Mouse (Mus musculus) adrenal gland, adult 18-20 months (tissue): Measurements from ENCODE around the gene Pkp3. TPM values are rescaled to one million over a fixed set of nuclear protein-coding genes. Genes with fewer than 3 reads are reported as not detected.

Experiments
- DNase-seq, 2 experiments: peaks; one replicate each; pipeline ENCODE4 v3.0.0; 2021 to 2022; ENCODE audit warnings: low spot score in 2 of 2
- total RNA-seq, 2 experiments: library from RNA; stranded (reverse); gene quantifications; 1 replicate in 1 of 2; 2 replicates in 1 of 2; pipeline ENCODE4 v1.2.3; 2021

The Pkp3 gene
- total RNA-seq, 2 experiments from 2014 or later = 1.8 to 3.3 TPM

DNA sequence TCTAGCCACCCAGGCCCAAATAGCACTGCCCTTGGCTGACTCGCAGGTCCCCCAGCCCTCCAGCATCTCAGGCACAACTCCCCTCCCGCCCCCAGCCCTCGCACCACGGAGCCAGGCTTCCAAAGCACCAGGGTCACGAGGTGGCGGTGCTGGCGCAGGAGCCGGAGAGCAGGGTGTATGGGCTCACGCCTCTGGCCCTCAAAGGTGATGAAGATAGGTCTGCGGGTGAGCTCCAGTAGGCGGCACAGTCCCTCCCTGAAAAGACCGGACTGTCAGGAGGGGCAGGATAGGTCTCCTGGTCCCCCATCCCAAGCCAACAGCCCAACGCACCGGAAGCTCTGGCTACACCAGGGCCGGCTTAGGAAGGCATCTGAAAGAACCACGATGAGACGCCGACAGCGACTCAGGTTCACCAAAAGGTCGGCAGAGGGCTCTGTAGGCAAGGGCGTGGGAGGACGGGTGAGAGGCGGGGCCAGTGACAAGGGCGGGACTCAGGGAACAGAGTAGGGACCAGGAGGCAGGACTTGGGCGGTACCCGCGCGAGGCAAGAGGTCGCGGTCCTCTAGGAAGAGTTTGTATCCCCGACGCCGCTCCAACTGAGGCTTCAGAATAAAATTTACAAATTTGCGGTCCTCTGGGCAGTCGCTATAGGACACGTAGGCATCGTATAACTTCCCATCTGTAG is 14.2 kb downstream of the Pkp3 start:
- DNase-seq = peak; percentile 80 to 82

DNA sequence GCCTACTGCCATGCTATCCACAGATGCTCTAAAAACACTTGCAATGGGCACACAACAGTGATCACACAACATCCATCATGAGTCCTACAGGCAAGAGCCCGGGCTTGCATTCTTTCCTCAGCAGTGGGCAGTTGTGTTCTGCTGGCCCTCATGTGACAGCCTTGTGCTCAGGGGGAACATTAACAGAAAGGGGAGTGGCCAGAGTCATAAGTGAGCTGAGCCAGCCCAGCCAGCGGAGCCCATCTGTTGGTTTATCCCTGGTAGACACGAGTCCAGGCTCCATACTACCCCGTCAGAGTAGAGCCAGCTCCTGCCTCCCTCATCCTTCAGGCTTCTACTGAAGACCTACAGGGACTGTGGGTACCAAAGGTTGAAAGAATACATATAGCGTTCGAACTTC is 15.9 kb downstream of the Pkp3 start:
- no peak for DNase-seq

DNA sequence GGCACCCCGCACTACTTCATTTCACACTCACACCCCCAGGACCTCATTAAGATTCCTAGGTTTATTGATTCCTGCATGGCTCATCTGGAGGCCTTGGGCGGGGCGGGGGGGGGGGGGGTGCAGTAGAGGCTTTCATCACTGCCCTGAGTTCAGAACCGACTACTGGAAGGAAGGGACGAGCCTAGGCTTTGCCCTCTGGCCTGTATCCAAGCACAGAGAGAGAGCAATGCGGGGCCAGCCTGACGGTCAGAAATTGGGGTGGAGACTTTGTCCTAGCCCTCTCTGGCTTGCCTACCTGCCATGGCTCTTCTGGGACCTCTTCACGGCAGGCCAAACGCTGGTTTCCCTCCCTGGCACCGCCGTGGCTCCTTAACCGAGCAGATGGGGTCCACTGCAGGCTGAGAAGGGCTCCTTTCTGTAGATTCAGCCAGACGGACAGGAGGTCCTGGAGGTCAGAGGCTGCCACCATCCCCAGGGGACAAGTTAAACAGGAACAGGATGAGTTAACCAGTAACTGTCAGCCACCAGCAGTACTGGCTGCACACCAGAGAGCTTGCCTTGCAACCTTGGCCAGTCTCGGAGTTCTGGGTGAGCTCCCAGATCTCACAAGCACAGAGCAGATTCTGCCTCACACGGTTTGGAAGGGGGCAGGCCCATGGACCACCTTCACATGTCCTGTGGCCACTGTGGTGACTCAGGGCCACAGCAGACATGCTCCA is 16.6 kb downstream of the Pkp3 start:
- no peak for DNase-seq

DNA sequence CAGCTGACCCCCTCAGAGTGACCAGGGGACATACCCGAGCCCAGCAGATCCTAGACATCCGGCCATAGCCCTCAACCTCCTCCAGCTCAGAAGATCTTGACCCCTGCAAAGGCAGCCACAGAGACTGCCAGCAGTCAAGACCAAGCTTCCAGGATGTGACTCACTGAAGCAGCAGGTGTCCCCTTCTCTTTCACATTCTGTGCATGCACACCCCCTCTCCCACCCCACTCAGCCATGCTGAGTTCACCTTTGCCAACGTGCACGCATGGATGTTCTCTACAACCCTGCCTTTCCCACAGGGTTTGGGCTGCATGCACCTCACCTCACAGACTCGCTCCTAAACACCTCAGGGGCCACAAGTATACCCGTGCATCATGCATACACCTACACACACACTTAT is 18.0 kb downstream of the Pkp3 start:
- no peak for DNase-seq

DNA sequence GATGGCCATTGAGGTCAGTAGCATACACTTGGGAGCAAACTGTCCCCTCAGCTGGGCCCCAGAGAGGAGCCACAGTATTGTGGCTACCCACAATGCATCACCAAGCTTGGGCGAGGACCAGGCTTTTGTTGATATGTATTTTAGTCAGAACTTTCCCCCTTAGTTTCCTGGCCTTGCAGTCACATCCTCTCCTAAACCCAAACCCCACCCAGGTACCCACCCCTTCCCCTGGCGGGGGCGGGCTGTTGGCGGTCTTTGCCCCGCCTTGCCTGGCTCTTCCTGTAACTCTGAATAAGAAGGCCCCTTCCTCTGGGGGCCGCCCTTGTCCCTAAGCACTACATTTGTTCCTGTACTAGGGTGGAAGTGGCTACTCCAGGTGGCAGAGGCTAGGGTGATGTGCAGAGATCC is 18.6 kb downstream of the Pkp3 start:
- peak in 1 of 2 experiments; percentile 42 for DNase-seq

DNA sequence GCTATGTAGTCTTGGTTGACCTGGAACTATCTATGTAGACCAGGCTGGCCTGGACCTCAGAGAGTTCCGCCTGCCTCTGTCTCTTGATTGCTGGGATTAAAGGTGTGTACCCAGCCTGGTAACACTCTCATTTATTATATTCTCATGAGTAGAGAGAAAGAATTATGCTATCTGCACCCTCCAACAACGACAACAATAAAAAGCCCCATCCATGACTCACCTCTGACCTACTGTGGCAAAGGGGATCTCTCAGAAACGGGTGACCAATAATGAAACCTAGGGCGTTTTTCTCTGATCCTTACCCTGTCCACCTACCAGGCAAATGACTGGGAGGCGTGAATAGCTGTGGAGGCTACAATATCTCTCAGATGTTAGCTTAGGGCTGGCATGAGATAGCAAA is 19.2 kb downstream of the Pkp3 start:
- DNase-seq = no peak

DNA sequence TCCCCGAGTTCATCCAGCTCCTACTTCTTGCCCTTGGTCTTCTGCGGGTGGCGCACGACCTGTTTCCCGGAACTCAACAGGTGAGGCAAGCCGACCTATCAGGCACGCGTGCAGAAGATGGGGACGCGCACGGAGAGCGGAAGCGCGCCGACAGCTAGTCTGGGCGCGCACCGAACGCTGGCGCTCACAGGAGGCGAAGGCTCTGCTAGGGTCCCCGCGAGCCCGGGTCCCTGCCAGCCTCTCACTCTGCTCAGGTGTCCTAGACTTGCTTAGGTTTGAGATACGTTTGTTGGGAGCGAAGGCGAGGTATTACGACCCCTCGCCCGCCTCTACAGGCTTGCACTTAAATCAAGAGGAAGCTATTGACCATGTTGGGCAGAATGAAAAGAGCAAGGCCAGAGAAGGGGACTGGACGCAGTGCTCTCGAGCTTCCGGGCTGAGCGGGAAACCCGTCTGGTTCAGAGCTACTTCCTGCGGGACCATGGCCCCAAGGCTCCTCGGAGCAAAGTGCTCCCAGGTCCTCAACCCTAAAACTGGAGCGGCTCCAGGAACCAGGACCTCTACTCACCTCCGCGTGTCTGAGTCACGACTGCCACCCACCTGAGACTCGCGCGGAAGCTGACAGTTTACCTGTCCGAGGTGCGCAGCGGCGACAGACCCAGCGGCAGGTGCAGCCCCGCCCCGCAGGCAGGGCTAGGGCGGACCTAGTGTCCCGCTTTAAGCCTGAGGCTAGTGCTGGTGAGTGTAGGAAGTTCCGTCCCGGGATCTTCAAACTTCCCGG is 22.1 kb downstream of the Pkp3 start, which contains the start of gene Sigirr:
Sigirr (minus strand) TSS at position 662 of the 781 bp plus-strand sequence.
- DNase-seq = no peak

DNA sequence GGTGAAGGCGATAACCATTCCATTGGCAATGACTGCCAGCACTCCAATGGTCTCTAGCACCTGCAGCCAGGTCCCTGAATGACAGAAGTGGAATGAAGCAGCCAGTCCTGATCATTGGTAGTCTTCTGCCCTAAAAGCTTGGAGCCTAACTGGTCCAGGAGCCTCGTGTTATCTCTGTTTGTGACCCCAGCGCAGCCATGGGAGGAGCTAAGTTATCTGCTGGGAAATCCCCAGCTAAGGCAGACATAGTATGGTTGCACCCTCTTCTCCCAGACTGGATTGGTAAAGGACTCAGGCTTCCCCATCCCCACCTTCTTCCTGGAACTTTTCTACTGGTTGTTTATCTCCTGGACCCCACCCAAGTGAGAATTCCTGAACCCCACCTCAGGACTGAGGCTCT is 25.1 kb downstream of the Pkp3 start:
- DNase-seq = no peak

DNA sequence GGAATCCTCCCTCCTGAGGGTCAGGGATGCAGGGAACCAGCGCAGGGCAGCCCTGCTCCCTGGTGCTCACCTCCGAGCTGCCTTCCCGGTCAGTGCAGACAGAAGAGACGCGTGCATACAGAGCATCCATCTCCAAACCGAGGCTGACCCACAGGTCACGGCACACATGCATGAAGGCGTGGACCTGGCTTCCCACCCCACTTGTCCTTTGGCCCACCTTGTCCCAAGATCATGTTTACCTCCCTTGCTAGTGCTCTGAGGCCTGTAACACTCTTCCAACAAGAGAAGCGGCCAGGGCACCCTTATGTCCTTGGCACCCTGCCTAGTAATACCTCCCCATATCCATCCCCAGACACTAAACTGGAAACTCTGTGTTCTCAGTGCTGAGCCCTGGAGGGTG is 37.9 kb downstream of the Pkp3 start:
- DNase-seq = no peak

DNA sequence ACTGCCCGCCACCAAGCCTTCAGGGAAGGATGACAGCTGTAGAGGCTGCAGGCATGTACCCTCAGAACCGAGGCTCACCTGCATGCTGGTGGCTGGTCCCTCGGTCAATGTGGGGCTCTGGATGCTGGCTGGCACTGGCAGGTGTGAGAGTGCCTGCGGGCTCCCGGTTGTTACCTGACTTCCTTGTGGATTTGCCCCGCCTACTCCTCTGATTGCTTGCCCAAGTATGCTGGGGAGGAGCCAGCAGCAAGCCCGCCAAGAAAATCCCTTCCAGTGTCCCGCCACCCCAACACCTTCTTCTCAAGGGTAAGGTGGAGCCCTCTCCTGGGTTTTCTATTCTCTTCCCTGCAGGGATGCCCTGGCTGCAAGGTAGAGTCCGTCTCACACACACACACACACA is 39.6 kb downstream of the Pkp3 start, which contains the start of gene Ano9:
Ano9 (minus strand) TSS at position 171 of the 400 bp plus-strand sequence.
- DNase-seq = no peak

DNA sequence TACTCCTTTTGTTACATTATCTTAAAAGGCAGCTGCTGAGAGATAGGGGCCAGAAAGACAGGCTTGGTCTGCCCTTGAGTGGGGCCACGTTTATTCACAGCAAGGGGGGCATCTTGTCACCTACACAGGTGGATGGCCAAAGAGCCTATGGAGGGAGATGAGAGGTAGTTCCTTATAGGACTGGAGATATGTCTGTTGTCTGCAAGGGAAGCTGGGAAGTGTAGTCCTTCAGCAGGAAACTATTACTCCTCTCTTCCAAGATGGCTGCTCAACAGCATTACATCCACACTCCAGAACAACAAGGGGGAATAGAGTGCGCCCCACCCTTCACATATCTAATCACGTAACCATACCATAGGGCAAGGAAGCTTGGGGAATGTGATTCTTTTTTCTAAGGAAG is 41.5 kb downstream of the Pkp3 start:
- no peak for DNase-seq

DNA sequence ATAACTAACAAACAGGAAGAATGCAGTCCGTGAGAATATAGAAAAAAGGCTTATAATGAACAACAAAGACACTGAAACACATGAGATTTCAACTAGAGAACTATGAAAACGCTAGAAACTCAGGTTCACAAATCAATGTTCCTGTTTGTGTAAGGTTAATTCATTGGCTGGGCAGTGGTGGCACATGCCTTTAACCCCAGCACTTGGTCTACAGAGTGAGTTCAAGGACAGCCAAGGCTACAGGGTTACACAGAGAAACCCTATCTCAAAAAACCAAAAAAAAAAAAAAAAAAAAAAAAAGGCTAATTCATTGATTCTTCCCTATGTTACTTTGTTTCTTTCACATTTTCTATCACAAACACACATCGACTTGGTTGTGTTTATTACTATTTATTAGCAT is 42.6 kb downstream of the Pkp3 start:
- no peak for DNase-seq

DNA sequence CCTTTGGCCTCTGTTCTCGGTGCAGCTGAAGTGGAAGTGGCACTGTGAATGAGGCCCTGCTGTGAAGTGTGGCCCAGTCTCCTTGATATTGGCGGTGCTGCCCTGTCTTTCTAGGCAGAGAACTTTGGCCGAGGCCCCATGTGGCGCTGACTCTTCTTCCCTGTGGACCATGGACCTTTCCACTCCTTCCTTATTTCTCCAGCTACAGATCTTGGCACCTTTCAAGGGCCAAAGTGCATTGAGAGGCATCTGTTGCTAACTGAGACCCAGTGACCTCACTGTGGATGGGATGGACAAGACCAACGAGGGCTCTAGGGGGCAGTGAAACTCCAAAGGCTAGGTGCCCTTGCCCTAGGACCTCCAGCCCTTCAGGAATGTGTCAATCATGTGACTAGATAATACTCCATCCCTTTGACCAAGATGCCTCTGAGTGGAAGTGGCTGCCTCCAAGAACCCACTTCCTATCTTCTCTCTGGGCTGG is 43.1 kb downstream of the Pkp3 start:
- no peak for DNase-seq

DNA sequence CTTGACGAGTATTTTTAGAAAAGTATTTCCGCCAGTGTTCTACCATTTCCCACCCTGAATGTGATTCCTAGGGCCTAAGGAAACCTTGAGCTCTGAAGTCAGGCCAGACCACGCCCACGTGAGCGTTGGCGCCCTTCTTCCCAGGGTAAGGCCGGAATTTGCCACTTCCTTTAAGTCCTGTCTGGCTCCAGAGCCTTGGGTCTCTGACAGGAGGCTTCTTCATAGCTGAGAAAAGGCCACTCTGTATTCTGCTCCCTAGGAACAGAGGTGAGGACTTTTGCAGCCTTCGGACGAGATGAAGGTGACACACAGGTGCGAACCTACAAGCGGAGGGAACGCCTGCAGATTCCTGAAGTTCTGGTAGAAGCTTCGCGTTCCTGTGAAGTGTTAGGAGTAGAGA is 44.2 kb downstream of the Pkp3 start, which contains the start of gene Ptdss2:
Ptdss2 (plus strand) TSS at position 138 of the 400 bp plus-strand sequence.
- DNase-seq = peak in 1 of 2 experiments; percentile 48

DNA sequence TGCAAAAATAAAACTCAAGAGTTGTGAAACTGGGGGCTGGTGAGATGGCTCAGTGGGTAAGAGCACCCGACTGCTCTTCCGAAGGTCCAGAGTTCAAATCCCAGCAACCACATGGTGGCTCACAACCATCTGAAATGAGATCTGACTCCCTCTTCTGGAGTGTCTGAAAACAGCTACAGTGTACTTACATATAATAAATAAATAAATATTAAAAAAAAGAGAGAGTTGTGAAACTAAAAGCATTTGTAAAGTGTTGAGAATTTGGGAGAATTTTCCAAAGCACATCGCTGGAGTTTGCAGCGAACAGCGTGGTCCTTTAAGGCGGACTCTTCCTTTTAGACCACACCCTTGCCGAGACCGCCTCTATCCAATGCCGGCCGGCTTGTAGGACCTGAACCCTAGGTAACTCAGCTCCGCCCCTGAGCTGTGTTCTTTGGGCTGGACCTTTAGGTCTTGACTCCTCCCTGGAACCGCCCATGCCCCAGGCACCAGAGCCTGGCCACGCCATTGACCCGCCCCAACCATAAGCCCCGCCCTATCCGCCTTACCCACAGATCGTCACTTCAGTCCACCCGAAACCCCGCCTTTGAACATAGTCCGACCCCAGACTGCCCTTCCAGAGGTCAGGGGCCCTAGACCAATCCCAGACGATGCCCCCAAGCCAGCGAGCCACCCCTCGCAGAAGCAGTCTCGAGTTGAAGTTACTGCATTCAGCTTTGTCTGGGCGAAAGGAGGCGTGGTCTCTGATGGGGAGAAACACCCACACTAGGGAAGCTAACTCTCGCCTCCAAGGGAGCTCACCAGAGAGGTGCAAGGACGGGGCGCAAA is 44.9 kb downstream of the Pkp3 start:
- peak; percentile 85 to 88 for DNase-seq

DNA sequence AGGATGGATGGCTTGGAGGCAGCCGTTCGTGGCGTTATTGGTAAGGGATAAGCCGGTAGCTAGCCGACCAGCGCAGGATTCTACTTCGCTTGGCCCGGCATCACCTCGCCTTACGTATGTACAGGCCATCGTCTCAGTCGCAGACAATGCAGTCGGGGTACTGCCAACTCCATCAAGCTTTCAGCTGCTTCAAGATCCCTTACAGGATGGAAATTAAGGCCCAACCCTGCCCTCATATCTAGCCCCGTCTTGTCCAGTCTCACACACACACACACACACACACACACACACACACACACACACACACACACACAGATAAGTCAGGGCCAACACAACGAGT is 45.5 kb downstream of the Pkp3 start:
- no peak for DNase-seq

DNA sequence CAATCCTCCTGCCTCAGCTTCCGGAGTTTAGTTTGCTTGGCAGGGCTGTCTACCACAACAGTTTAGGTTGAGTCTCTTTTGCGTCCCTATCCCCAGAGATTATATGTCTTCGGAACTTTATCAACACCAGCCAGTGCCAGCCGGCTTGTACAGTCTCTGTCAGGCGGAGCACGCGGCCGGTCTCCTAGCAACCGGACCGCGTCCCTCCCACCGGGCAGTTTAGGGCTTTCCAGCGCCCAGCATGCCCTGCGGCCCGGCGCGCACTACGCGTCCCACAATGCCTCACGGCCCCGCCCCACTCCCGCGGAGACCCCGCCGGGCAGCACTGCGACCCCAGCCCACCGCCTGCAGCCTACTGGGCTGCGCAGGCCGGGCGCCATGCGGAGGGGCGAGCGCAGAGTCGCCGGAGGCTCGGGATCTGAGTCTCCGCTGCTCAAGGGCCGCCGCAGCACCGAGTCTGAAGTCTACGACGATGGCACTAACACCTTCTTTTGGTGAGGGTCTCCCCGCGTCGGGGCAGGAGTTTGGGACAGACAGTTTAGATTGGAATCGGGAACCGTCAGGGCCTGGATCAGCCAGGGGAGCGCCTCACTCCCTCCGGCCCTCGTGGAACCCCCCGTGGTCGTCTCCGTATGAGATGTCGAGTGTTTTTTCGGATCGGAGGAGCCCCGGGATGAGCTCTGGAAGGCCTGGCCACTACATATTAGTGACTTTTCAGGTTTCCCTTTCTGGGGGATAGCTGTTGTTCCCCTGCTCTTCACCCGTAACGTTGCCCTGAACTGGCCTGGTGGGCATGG is 53.2 kb downstream of the Pkp3 start:
- peak; percentile 83 to 85 for DNase-seq

DNA sequence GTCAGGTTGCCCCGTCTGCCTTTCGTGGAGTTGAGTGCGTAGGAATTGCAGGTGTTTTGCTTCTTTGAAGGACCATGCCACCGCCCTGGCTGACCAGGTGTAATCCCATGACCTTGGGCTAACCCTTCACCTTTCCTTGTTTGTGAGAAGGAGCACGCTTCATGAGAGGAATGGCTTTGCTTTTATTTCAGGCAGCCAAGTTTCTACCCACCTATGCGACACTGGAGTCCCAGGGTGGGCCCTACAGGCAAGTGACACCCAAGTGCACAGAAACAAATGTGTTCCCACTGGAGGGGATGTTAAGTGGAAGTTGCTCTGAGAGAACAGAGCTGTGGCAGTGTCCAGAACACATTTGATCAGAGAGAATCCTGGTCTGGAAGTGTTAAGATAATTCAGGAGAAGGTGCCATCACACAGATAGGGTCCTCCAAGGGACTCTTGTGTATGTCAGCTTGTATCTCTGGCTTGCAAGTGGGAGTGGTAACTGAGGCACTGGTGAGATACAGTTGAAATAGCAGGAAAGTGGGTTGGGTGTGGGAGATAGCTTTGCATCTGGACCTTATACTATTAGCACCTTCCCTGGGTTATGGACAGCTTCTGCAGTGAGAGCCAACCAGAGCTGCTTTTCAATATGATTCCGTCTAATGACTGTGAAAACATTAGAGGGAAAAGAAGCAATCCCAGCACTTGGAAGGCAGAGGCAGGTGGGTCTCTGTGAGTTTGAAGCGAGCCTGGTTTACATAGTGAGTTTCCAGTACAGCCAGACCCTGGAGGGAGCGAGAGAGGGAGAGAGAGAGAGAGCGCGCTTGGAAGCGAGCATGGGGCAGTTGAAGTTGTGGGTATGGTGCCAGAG is 54.1 kb downstream of the Pkp3 start:
- DNase-seq = no peak
